Mouse (Mus musculus) heart, adult 2 months (tissue): ENCODE measurements at regions not wholly inside any gene's neighbourhood (a gene's known extent, or its start where the extent isn't known, plus 50 kb on each side); places are given as distances from the start of the nearest gene placed in this dataset.

Experiments
- CTCF ChIP-seq: fragments of 200-600 bp; IDR thresholded peaks from 2 replicates; pipeline ENCODE4 v1.8.1; 2022; ENCODE audit warnings: antibody characterized with exemption, mild to moderate bottlenecking, moderate library complexity
- POLR2A ChIP-seq: fragments of 200-500 bp; IDR thresholded peaks from 2 replicates; pipeline ENCODE4 v1.6.1; 2011; ENCODE audit warnings: mild to moderate bottlenecking, low read depth, low read length, control low read depth; ENCODE audit not compliant: insufficient read depth

DNA sequence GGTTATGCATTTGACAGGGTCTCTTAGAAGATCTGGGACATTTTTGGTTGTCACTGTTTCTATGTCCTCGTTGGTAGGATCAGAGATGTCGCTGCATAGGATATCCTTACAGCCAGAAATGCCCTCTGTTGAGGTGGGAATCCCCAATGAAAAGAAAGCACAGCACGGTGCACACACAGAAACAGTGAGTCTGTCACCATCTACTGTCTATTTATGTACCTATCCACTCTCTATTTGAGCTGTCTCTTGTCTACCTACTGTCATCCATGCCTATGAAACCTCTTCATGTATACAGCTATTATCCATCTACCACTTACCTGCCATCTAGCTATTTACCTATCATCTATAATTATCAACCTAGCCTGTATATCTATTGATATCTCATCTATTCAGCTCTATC is 53.6 kb upstream of the Kcnj15 start:
- TF ChIP-seq CTCF (no peak), POLR2A (no peak)
